Mouse (Mus musculus): Measurements from ENCODE around the gene Add2.

DNA sequence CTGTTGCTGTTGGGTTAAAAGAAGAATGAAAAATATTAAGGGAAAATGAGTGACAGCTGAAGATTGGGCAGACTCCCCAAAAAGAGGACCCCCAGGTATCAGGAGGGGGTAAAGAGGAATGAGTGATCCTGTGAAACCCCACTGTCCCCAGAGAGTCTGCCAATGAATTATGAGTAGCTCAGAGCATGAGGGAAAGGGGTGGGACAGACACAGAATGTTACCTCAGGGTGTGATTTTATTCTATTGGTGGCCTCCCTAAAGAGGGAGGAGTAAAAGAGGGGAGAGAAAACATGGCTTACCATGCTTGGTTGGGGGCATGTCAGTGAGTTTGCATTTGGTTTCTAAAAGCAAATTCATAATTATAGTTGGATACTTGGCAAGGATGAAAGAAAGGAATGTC is 50.8 kb downstream of the Add2 start:
- TF ChIP-seq CTCF (IDR thresholded peaks at IDR 0.05; ENCODE audit: low read depth) (no peak), EP300 (IDR thresholded peaks at IDR 0.05; ENCODE audit: low read depth) (no peak)
